Mouse (Mus musculus) kidney, postnatal 0 days (tissue): ENCODE measurements around the gene Nploc4. TPM values are rescaled to one million over a fixed set of nuclear protein-coding genes. Genes with fewer than 3 reads are reported as not detected.
A peak's percentile ranks its signal among the peaks of the same experiment; 100 is the strongest.

Experiments used
- ATAC-seq: fragments of 200-750 bp; cut with Nextera tagmentation; replicated peaks from 2 replicates; pipeline ENCODE4 v1.8.0; 2017; ENCODE audit warnings: low read depth, moderate number of reproducible peaks, moderate TSS enrichment, moderate library complexity; ENCODE audit not compliant: low FRiP score
- DNase-seq: peaks from one replicate; pipeline ENCODE4 v3.0.0-alpha.2; 2016; ENCODE audit warnings: low spot score
- H3K27ac ChIP-seq: fragments of 300-500 bp; sonication (generic); 2 replicates; pipeline ENCODE4 v1.5.1; 2014; ENCODE audit warnings: mild to moderate bottlenecking
- H3K27me3 ChIP-seq: fragments of 300-500 bp; sonication (generic); 2 replicates; pipeline ENCODE4 v1.6.1; 2014; ENCODE audit warnings: low read length, mixed read lengths; ENCODE audit not compliant: insufficient read depth
- H3K36me3 ChIP-seq: fragments of 300-500 bp; sonication (generic); 2 replicates; pipeline ENCODE4 v1.6.1; 2014; ENCODE audit warnings: low read length, mixed read lengths; ENCODE audit not compliant: insufficient read depth
- H3K4me1 ChIP-seq: fragments of 300-500 bp; sonication (generic); replicated peaks from 2 replicates; pipeline ENCODE4 v1.6.1; 2014; ENCODE audit warnings: antibody characterized with exemption, low read length, mixed read lengths; ENCODE audit not compliant: insufficient read depth
- H3K4me2 ChIP-seq: fragments of 300-500 bp; sonication (generic); 2 replicates; pipeline ENCODE4 v1.6.1; 2014; ENCODE audit warnings: mild to moderate bottlenecking, low read length, moderate library complexity, mixed read lengths
- H3K4me3 ChIP-seq: fragments of 300-500 bp; sonication (generic); replicated peaks from 2 replicates; pipeline ENCODE4 v1.5.1; 2014; ENCODE audit warnings: low read depth, low read length
- H3K9ac ChIP-seq: fragments of 300-500 bp; sonication (generic); 2 replicates; pipeline ENCODE4 v1.6.1; 2014; ENCODE audit warnings: low read depth, low read length
- H3K9me3 ChIP-seq: fragments of 300-500 bp; sonication (generic); replicated peaks from 2 replicates; pipeline ENCODE4 v1.6.1; 2016; ENCODE audit warnings: low read length, inconsistent platforms, mixed read lengths
- CTCF ChIP-seq: IDR thresholded peaks from 2 replicates; pipeline ENCODE4 v1.5.1; 2016; ENCODE audit warnings: antibody characterized with exemption, low read depth, mild to moderate bottlenecking, moderate library complexity
- WGBS: fragments of 180-500 bp; shearing (Covaris S2); extraction: QIAGEN DNeasy Blood & Tissue Kit; methylation state at CpG from one replicate; pipeline ENCODE4 v1.1.7; 2014; 5-methylcytosine and 5-hydroxymethylcytosine counted together
- polyA plus RNA-seq: library from polyadenylated mRNA; unstranded; fragments of >200 nt; fragmentation: Nextera tagmentation; extraction: Ambion mirVana; gene quantifications from 2 replicates; pipeline ENCODE4 v1.2.1, GENCODE M21; 2015

Gene Nploc4
- polyA plus RNA-seq, result 21.0 and 23.3 TPM in 2 replicates

- Histone ChIP-seq H3K36me3 (peaks cover 11% of the 10 kb centered on the region; the same call in 1 of the 2 replicates), H3K4me3 (peak within 1 kb of the TSS; percentile 96), H3K4me2 (peak within 1 kb of the TSS; percentile 71), H3K4me1 (peaks cover 6% of the 10 kb centered on the region), H3K9me3 (no peaks in the 10 kb centered on the region), H3K27me3 (no peaks in the 10 kb centered on the region), H3K27ac (peak within 1 kb of the TSS; percentile 79), H3K9ac (peak within 1 kb of the TSS; percentile 95)
- WGBS, result under 1% methylated on average over 70 of the region's 77 CpGs
- ATAC-seq, result peak; percentile 90
- TF ChIP-seq CTCF, result no peak; the same call in 1 of the 2 replicates
- peak; percentile 88 for DNase-seq
Observed at GRCm38 (mm10) chr11:120437152-120437856, at the start of gene Nploc4. TSS of gene Nploc4 (minus strand) at chr11:120437708.

GRCm38 (mm10) chr11:120485251-120485650, 47.7 kb upstream of the Nploc4 start:
- Histone ChIP-seq H3K27ac (peak overlapping the region; percentile 83; the same call in 1 of the 2 replicates), H3K4me1 (peaks cover 9% of the 10 kb centered on the region), H3K27me3 (no peaks in the 10 kb centered on the region), H3K9me3 (no peaks in the 10 kb centered on the region), H3K36me3 (peaks cover 32% of the 10 kb centered on the region), H3K4me3 (peak overlapping the region; percentile 97), H3K9ac (peak overlapping the region; percentile 89), H3K4me2 (peak overlapping the region; percentile 88)
- 6% methylated on average over 10 of the region's 10 CpGs for WGBS
- no peak for TF ChIP-seq CTCF
- DNase-seq, result no peak
- no peak for ATAC-seq

GRCm38 (mm10) chr11:120484265-120484981, 46.9 kb upstream of the Nploc4 start, which contains the start of gene Mrpl12:
TSS of gene Mrpl12 (plus strand) at chr11:120484613.
- H3K36me3 ChIP-seq, result peaks cover 38% of the 10 kb centered on the region
- H3K4me3 ChIP-seq, result peak within 1 kb of the TSS; percentile 97
- peak within 1 kb of the TSS; percentile 83 for H3K27ac ChIP-seq
- H3K4me1 ChIP-seq, result peaks cover 9% of the 10 kb centered on the region; the same call in 1 of the 2 replicates
- TF ChIP-seq CTCF, result peak; percentile 11; the same call in 1 of the 2 replicates
- H3K9ac ChIP-seq, result peak within 1 kb of the TSS; percentile 89
- H3K9me3 ChIP-seq, result no peaks in the 10 kb centered on the region
- H3K4me2 ChIP-seq, result peak within 1 kb of the TSS; percentile 88
- ATAC-seq, result peak; percentile 87
- H3K27me3 ChIP-seq, result no peaks in the 10 kb centered on the region
- under 1% methylated on average over 60 of the region's 60 CpGs for WGBS
- peak; percentile 96 for DNase-seq

- Histone ChIP-seq H3K36me3 (peaks cover 41% of the 10 kb centered on the region), H3K4me1 (peaks cover 9% of the 10 kb centered on the region; the same call in 1 of the 2 replicates), H3K27ac (0 out of 2 replicates have a peak overlapping the region, but pooled peaks have one; percentile 83), H3K9me3 (no peaks in the 10 kb centered on the region), H3K27me3 (no peaks in the 10 kb centered on the region), H3K9ac (peak overlapping the region; percentile 89), H3K4me3 (no peak overlapping the region), H3K4me2 (peak overlapping the region; percentile 88)
- 92% methylated on average over 7 of the region's 7 CpGs for WGBS
- ATAC-seq, result no peak
- TF ChIP-seq CTCF, result no peak
- DNase-seq, result no peak
Observed at GRCm38 (mm10) chr11:120483448-120483934, 46.0 kb upstream of the Nploc4 start.

- no peak overlapping the region for H3K9ac ChIP-seq
- no peaks in the 10 kb centered on the region for H3K9me3 ChIP-seq
- WGBS, result 95% methylated on average over 6 of the region's 6 CpGs
- H3K4me3 ChIP-seq, result no peak overlapping the region
- no peak for DNase-seq
- no peaks in the 10 kb centered on the region for H3K27me3 ChIP-seq
- no peak for TF ChIP-seq CTCF
- H3K4me2 ChIP-seq, result no peak overlapping the region
- H3K36me3 ChIP-seq, result peaks cover 49% of the 10 kb centered on the region
- H3K4me1 ChIP-seq, result peaks cover 7% of the 10 kb centered on the region
- no peak overlapping the region for H3K27ac ChIP-seq
- no peak for ATAC-seq
Observed at GRCm38 (mm10) chr11:120472052-120472451, 34.5 kb upstream of the Nploc4 start.

GRCm38 (mm10) chr11:120467736-120468092, 30.2 kb upstream of the Nploc4 start:
- no peak for DNase-seq
- no peak overlapping the region for H3K27ac ChIP-seq
- no peak for TF ChIP-seq CTCF
- peak overlapping the region; percentile 94 for H3K4me2 ChIP-seq
- no peaks in the 10 kb centered on the region for H3K9me3 ChIP-seq
- peak overlapping the region; percentile 87 for H3K4me3 ChIP-seq
- peak; percentile 50; the same call in 1 of the 2 replicates for ATAC-seq
- H3K36me3 ChIP-seq, result peaks cover 26% of the 10 kb centered on the region; the same call in 1 of the 2 replicates
- peaks cover 12% of the 10 kb centered on the region for H3K4me1 ChIP-seq
- no peaks in the 10 kb centered on the region for H3K27me3 ChIP-seq
- H3K9ac ChIP-seq, result peak overlapping the region; percentile 85
- under 1% methylated on average over 33 of the region's 33 CpGs for WGBS
